Mouse (Mus musculus): ENCODE measurements around the gene Rtn1. TPM values are rescaled to one million over a fixed set of nuclear protein-coding genes. Genes with fewer than 3 reads are reported as not detected.
"Not testable (repeated sequence)": the region's sequence is repeated elsewhere in the genome, so short reads cannot be mapped to it uniquely, and the experiment has no call there.

Gene Rtn1
- polyA plus RNA-seq, 1 experiment from 2014 or later: 235 TPM

- no peak for DNase-seq (ENCODE audit: low spot score)
- Histone ChIP-seq H3K36me3 (ENCODE audit: control insufficient read depth, insufficient read depth, low read length) (no peaks in the 10 kb centered on the region), H3K4me3 (ENCODE audit: low read depth, low read length) (no peak overlapping the region), H3K9me3 (ENCODE audit: control insufficient read depth, low read length) (no peaks in the 10 kb centered on the region), H3K4me1 (replicated peaks; ENCODE audit: control insufficient read depth, insufficient read depth, low read length) (peaks cover 5% of the 10 kb centered on the region), H3K27ac (ENCODE audit: low read depth, low read length) (no peak overlapping the region), H3K9ac (ENCODE audit: low read length) (no peak overlapping the region), H3K27me3 (ENCODE audit: control insufficient read depth, insufficient read depth, low read length) (no peaks in the 10 kb centered on the region), H3K4me2 (ENCODE audit: low read depth, low read length, severe bottlenecking) (no peak overlapping the region)
- WGBS: 38% methylated on average over 8 of the region's 8 CpGs
- no peak for ATAC-seq (replicated peaks; ENCODE audit: low FRiP score)
These were observed 107.4 kb downstream of the Rtn1 start for GRCm38 (mm10) chr12:72301431-72301830.

GRCm38 (mm10) chr12:72300971-72301370 lies 107.9 kb downstream of the Rtn1 start:
- WGBS: 79% methylated on average over 8 of the region's 8 CpGs
- Histone ChIP-seq H3K4me1 (replicated peaks; ENCODE audit: control insufficient read depth, insufficient read depth, low read length) (peaks cover 5% of the 10 kb centered on the region), H3K27me3 (ENCODE audit: control insufficient read depth, insufficient read depth, low read length) (no peaks in the 10 kb centered on the region), H3K27ac (ENCODE audit: low read depth, low read length) (no peak overlapping the region), H3K4me2 (ENCODE audit: low read depth, low read length, severe bottlenecking) (no peak overlapping the region), H3K4me3 (ENCODE audit: low read depth, low read length) (no peak overlapping the region), H3K9ac (ENCODE audit: low read length) (no peak overlapping the region), H3K36me3 (ENCODE audit: control insufficient read depth, insufficient read depth, low read length) (no peaks in the 10 kb centered on the region), H3K9me3 (ENCODE audit: control insufficient read depth, low read length) (no peaks in the 10 kb centered on the region)
- DNase-seq (ENCODE audit: low spot score) (no peak), ATAC-seq (replicated peaks; ENCODE audit: low FRiP score) (no peak)

- H3K27me3 ChIP-seq (ENCODE audit: control insufficient read depth, insufficient read depth, low read length): no peaks in the 10 kb centered on the region
- H3K36me3 ChIP-seq (ENCODE audit: control insufficient read depth, insufficient read depth, low read length): no peaks in the 10 kb centered on the region
- no peak for ATAC-seq (replicated peaks; ENCODE audit: low FRiP score)
- H3K4me2 ChIP-seq (ENCODE audit: low read depth, low read length, severe bottlenecking): no peak overlapping the region
- no peaks in the 10 kb centered on the region for H3K4me1 ChIP-seq (replicated peaks; ENCODE audit: control insufficient read depth, insufficient read depth, low read length)
- DNase-seq (ENCODE audit: low spot score): no peak
- no peak overlapping the region for H3K9ac ChIP-seq (ENCODE audit: low read length)
- WGBS: 80% methylated on average over 7 of the region's 7 CpGs
- no peaks in the 10 kb centered on the region for H3K9me3 ChIP-seq (ENCODE audit: control insufficient read depth, low read length)
- no peak overlapping the region for H3K27ac ChIP-seq (ENCODE audit: low read depth, low read length)
- no peak overlapping the region for H3K4me3 ChIP-seq (ENCODE audit: low read depth, low read length)
These were observed 110.6 kb downstream of the Rtn1 start for GRCm38 (mm10) chr12:72298222-72298621.

- no peak overlapping the region for H3K9ac ChIP-seq (ENCODE audit: low read length)
- WGBS: 90% methylated on average over 5 of the region's 5 CpGs
- ATAC-seq (replicated peaks; ENCODE audit: low FRiP score): no peak
These were observed 112.3 kb downstream of the Rtn1 start for GRCm38 (mm10) chr12:72296552-72296951.

GRCm38 (mm10) chr12:72293185-72293584 lies 115.7 kb downstream of the Rtn1 start:
- not testable (repeated sequence) for H3K4me2 ChIP-seq (ENCODE audit: low read depth, low read length, severe bottlenecking); H3K4me1 ChIP-seq (replicated peaks; ENCODE audit: control insufficient read depth, insufficient read depth, low read length); H3K36me3 ChIP-seq (ENCODE audit: control insufficient read depth, insufficient read depth, low read length); H3K9me3 ChIP-seq (ENCODE audit: control insufficient read depth, low read length); H3K9ac ChIP-seq (ENCODE audit: low read length); H3K4me3 ChIP-seq (ENCODE audit: low read depth, low read length); H3K27me3 ChIP-seq (ENCODE audit: control insufficient read depth, insufficient read depth, low read length); H3K27ac ChIP-seq (ENCODE audit: low read depth, low read length); DNase-seq (ENCODE audit: low spot score); ATAC-seq (replicated peaks; ENCODE audit: low FRiP score)
- WGBS: 87% methylated on average over 3 of the region's 3 CpGs

More at GRCm38 (mm10) chr12:72296552-72296951, 112.3 kb downstream of the Rtn1 start:
- Histone ChIP-seq H3K36me3 (ENCODE audit: control insufficient read depth, insufficient read depth, low read length) (no peaks in the 10 kb centered on the region), H3K27me3 (ENCODE audit: control insufficient read depth, insufficient read depth, low read length) (no peaks in the 10 kb centered on the region), H3K4me1 (replicated peaks; ENCODE audit: control insufficient read depth, insufficient read depth, low read length) (no peaks in the 10 kb centered on the region), H3K4me3 (ENCODE audit: low read depth, low read length) (no peak overlapping the region), H3K9me3 (ENCODE audit: control insufficient read depth, low read length) (no peaks in the 10 kb centered on the region), H3K27ac (ENCODE audit: low read depth, low read length) (no peak overlapping the region), H3K4me2 (ENCODE audit: low read depth, low read length, severe bottlenecking) (no peak overlapping the region)
- DNase-seq (ENCODE audit: low spot score): no peak

GRCm38 (mm10) chr12:72292566-72292965 lies 116.3 kb downstream of the Rtn1 start:
- Histone ChIP-seq H3K27ac (ENCODE audit: low read depth, low read length) (no peak overlapping the region), H3K9me3 (ENCODE audit: control insufficient read depth, low read length) (no peaks in the 10 kb centered on the region; the same call in 1 of the 2 replicates), H3K4me2 (ENCODE audit: low read depth, low read length, severe bottlenecking) (no peak overlapping the region), H3K4me3 (ENCODE audit: low read depth, low read length) (no peak overlapping the region), H3K9ac (ENCODE audit: low read length) (no peak overlapping the region), H3K36me3 (ENCODE audit: control insufficient read depth, insufficient read depth, low read length) (no peaks in the 10 kb centered on the region), H3K27me3 (ENCODE audit: control insufficient read depth, insufficient read depth, low read length) (no peaks in the 10 kb centered on the region), H3K4me1 (replicated peaks; ENCODE audit: control insufficient read depth, insufficient read depth, low read length) (no peaks in the 10 kb centered on the region)
- ATAC-seq (replicated peaks; ENCODE audit: low FRiP score): no peak
- 74% methylated on average over 2 of the region's 2 CpGs for whole genome bisulfite sequencing
- no peak for DNase-seq (ENCODE audit: low spot score)

GRCm38 (mm10) chr12:72291266-72291665 lies 117.6 kb downstream of the Rtn1 start:
- H3K36me3 ChIP-seq (ENCODE audit: control insufficient read depth, insufficient read depth, low read length): no peaks in the 10 kb centered on the region
- H3K27me3 ChIP-seq (ENCODE audit: control insufficient read depth, insufficient read depth, low read length): no peaks in the 10 kb centered on the region
- no peak overlapping the region for H3K27ac ChIP-seq (ENCODE audit: low read depth, low read length)
- no peak for ATAC-seq (replicated peaks; ENCODE audit: low FRiP score)
- no peak overlapping the region for H3K4me3 ChIP-seq (ENCODE audit: low read depth, low read length)
- H3K4me1 ChIP-seq (replicated peaks; ENCODE audit: control insufficient read depth, insufficient read depth, low read length): no peaks in the 10 kb centered on the region
- H3K4me2 ChIP-seq (ENCODE audit: low read depth, low read length, severe bottlenecking): no peak overlapping the region
- no peak overlapping the region for H3K9ac ChIP-seq (ENCODE audit: low read length)
- no peak for DNase-seq (ENCODE audit: low spot score)
- 92% methylated on average over 4 of the region's 4 CpGs for WGBS
- no peaks in the 10 kb centered on the region; the same call in 1 of the 2 replicates for H3K9me3 ChIP-seq (ENCODE audit: control insufficient read depth, low read length)

GRCm38 (mm10) chr12:72288215-72288614 lies 120.6 kb downstream of the Rtn1 start:
- no peaks in the 10 kb centered on the region for H3K4me1 ChIP-seq (replicated peaks; ENCODE audit: control insufficient read depth, insufficient read depth, low read length)
- H3K27ac ChIP-seq (ENCODE audit: low read depth, low read length): no peak overlapping the region
- H3K9me3 ChIP-seq (ENCODE audit: control insufficient read depth, low read length): no peaks in the 10 kb centered on the region; the same call in 1 of the 2 replicates
- 52% methylated on average over 3 of the region's 3 CpGs for WGBS
- no peak overlapping the region for H3K4me3 ChIP-seq (ENCODE audit: low read depth, low read length)
- DNase-seq (ENCODE audit: low spot score): no peak
- no peaks in the 10 kb centered on the region for H3K27me3 ChIP-seq (ENCODE audit: control insufficient read depth, insufficient read depth, low read length)
- no peaks in the 10 kb centered on the region for H3K36me3 ChIP-seq (ENCODE audit: control insufficient read depth, insufficient read depth, low read length)
- no peak overlapping the region for H3K4me2 ChIP-seq (ENCODE audit: low read depth, low read length, severe bottlenecking)
- ATAC-seq (replicated peaks; ENCODE audit: low FRiP score): no peak
- no peak overlapping the region for H3K9ac ChIP-seq (ENCODE audit: low read length)

- Histone ChIP-seq H3K4me2 (ENCODE audit: low read depth, low read length, severe bottlenecking) (no peak overlapping the region), H3K9ac (ENCODE audit: low read length) (no peak overlapping the region), H3K36me3 (ENCODE audit: control insufficient read depth, insufficient read depth, low read length) (no peaks in the 10 kb centered on the region), H3K27ac (ENCODE audit: low read depth, low read length) (no peak overlapping the region), H3K4me3 (ENCODE audit: low read depth, low read length) (no peak overlapping the region), H3K27me3 (ENCODE audit: control insufficient read depth, insufficient read depth, low read length) (no peaks in the 10 kb centered on the region), H3K4me1 (replicated peaks; ENCODE audit: control insufficient read depth, insufficient read depth, low read length) (no peaks in the 10 kb centered on the region), H3K9me3 (ENCODE audit: control insufficient read depth, low read length) (no peaks in the 10 kb centered on the region; the same call in 1 of the 2 replicates)
- DNase-seq (ENCODE audit: low spot score) (no peak), ATAC-seq (replicated peaks; ENCODE audit: low FRiP score) (no peak)
- WGBS: 85% methylated on average over 4 of the region's 4 CpGs
These were observed 121.4 kb downstream of the Rtn1 start for GRCm38 (mm10) chr12:72287332-72288004.
